Mouse (Mus musculus) lung, postnatal 0 days (tissue): Measurements from ENCODE around the gene Vhl.

Experiments
- CTCF ChIP-seq: IDR thresholded peaks from 2 replicates; pipeline ENCODE4 v1.5.1; 2016; ENCODE audit warnings: antibody characterized with exemption, mild to moderate bottlenecking
- EP300 ChIP-seq: IDR thresholded peaks from 2 replicates; pipeline ENCODE4 v1.6.1; 2016; ENCODE audit warnings: antibody characterized with exemption, mild to moderate bottlenecking, control low read depth

GRCm38 (mm10) chr6:113661353-113662241 lies 37.8 kb downstream of the Vhl start:
- TF ChIP-seq EP300 (no peak), CTCF (no peak)
